ENCODE assay signal across 15 mouse cellular contexts in genomic region chr2:143742436-143742835, GRCm38 (mm10).
DNase-seq lines count a peak whose midpoint lies in the region; ATAC-seq lines count a peak whose summit lies in the region.
"Had no signal": no experiment of that assay in that cellular context is flagged by ENCODE, and none has a peak within 500 bp of the region (broad histone marks: within the 10 kb centered on the region; RNA-seq: fewer than 3 reads in every experiment).

No protein-coding gene starts in this region.

- no peak overlapping the region for H3K4me3 ChIP-seq in kidney, embryonic 16.5 days (ENCODE audit: low read length)
- H3K4me3 ChIP-seq: embryonic facial prominence, embryonic 10.5 days; embryonic facial prominence, embryonic 12.5 days; forebrain, embryonic 13.5 days; forebrain, embryonic 15.5 days had no signal

- no peaks in the 10 kb centered on the region for H3K9me3 ChIP-seq in kidney, embryonic 16.5 days (ENCODE audit: low read length)
- H3K9me3 ChIP-seq: embryonic facial prominence, embryonic 10.5 days; embryonic facial prominence, embryonic 12.5 days; forebrain, embryonic 13.5 days; forebrain, embryonic 15.5 days had no signal

- peak; percentile 39 for DNase-seq in adrenal gland, adult 8-10 months
- DNase-seq in adrenal gland, postnatal 4 days (ENCODE audit: low spot score in 2 of 2): no peak
- no peak for DNase-seq in kidney, postnatal 36 days
- DNase-seq: cerebellum, adult 11-12 months; cerebellum, adult 2 months; cerebellum, adult 9-10 months; cerebellum, postnatal 10 days; cerebellum, postnatal 25 days; forebrain, postnatal 0 days had no signal

- WGBS in kidney, embryonic 16.5 days: 75% methylated on average over 5 of the region's 5 CpGs

- ATAC-seq in kidney, embryonic 16.5 days (ENCODE audit: low FRiP score, low TSS enrichment): peak; percentile 42; the same call in 1 of the 2 replicates
- no peak for ATAC-seq in monocyte, adult 5-6 weeks (replicated peaks; ENCODE audit: insufficient number of reproducible peaks, low FRiP score, low TSS enrichment, poor library complexity, severe bottlenecking)
- ATAC-seq: forebrain, embryonic 13.5 days; forebrain, embryonic 15.5 days; forebrain, postnatal 0 days had no signal

- H3K4me2 ChIP-seq in kidney, embryonic 16.5 days (replicated peaks; ENCODE audit: low read depth, low read length): no peak overlapping the region
- H3K4me2 ChIP-seq: embryonic facial prominence, embryonic 12.5 days; forebrain, embryonic 13.5 days; forebrain, embryonic 15.5 days had no signal

- H3K9ac ChIP-seq in kidney, embryonic 16.5 days (replicated peaks; ENCODE audit: low read length): no peak overlapping the region
- H3K9ac ChIP-seq: embryonic facial prominence, embryonic 12.5 days; forebrain, embryonic 13.5 days; forebrain, embryonic 15.5 days; forebrain, postnatal 0 days had no signal

- H3K4me1 ChIP-seq in kidney, embryonic 16.5 days (ENCODE audit: insufficient read depth, low read length): no peaks in the 10 kb centered on the region
- H3K4me1 ChIP-seq: embryonic facial prominence, embryonic 10.5 days; embryonic facial prominence, embryonic 12.5 days; forebrain, embryonic 13.5 days; forebrain, embryonic 15.5 days had no signal

- no peak overlapping the region for H3K27ac ChIP-seq in kidney, embryonic 16.5 days (ENCODE audit: low read length)
- H3K27ac ChIP-seq: embryonic facial prominence, embryonic 10.5 days; embryonic facial prominence, embryonic 12.5 days; forebrain, embryonic 13.5 days; forebrain, embryonic 15.5 days had no signal

- no peaks in the 10 kb centered on the region for H3K27me3 ChIP-seq in kidney, embryonic 16.5 days (ENCODE audit: insufficient read depth, low read length)
- H3K27me3 ChIP-seq: embryonic facial prominence, embryonic 12.5 days; forebrain, embryonic 13.5 days; forebrain, embryonic 15.5 days had no signal

- H3K36me3 ChIP-seq in kidney, embryonic 16.5 days (ENCODE audit: insufficient read depth, low read length): no peaks in the 10 kb centered on the region
- H3K36me3 ChIP-seq: embryonic facial prominence, embryonic 10.5 days; embryonic facial prominence, embryonic 12.5 days; forebrain, embryonic 15.5 days had no signal
